Mouse (Mus musculus) left cerebral cortex, adult 9 months (tissue): Measurements from ENCODE around the gene Syde2.
A peak's percentile ranks its signal among the peaks of the same experiment; 100 is the strongest.

ENCODE experiments used
- DNase-seq, 2 experiments: peaks; one replicate each; pipeline ENCODE4 v3.0.0; 2022; ENCODE audit warnings: low spot score in 2 of 2

The Syde2 gene

DNA sequence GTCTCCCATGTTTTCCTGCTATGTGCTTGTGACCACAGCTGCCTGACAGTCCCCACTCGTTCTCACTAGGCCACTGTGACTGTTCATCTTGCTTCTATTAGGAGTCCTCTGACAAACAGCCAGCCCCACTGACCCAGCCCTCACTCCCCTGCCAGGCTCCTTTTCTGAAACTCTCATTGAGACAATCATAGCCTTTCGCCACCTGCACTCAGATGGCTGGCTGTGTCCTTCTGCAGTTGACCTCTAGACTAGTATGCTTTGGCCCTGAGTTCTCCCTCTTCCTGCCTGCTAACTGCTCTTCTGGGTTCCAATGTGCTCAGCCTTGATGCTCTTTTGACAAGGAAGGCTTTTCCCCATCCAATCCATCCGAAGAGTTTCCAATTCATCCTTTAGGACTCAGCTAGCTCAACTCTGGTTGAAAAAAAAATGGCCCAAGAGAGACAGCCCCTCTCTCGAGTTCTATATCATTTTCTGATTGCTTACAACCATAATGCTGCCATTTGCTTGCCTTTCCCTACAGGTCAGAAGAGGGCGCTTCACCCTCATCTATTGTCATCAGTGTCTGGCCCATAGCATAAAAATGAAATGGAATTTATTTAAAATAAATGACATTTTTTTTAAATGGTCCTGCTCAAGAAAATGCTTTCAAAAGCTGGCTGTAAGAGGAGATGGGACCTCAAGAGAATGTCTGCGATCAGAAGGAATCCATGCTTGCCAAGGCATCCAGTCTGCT, 65.6 kb downstream of the Syde2 start:
- DNase-seq: no peak

DNA sequence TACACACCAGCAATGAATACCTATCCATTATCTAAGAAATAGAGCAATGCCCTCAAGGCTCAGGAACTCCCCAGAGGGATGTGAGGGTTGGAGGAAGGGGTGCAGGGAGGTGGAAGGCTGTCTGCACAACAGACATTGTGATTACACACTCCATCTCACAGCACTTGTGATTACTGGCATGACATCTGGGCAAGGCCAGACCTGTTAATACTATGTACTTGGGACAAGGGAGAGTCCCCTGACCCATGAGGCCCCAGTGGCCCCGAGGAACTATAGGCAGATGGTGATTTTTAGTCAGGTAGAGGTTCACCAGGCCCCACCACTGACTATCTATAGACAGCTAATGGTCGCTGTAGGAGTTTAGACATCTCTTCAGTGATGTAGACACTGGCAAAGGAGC, 66.2 kb downstream of the Syde2 start:
- DNase-seq: no peak

GRCm38 (mm10) chr3:146057131-146057530, 69.5 kb downstream of the Syde2 start:
- no peak for DNase-seq

GRCm38 (mm10) chr3:146058263-146058662, 70.6 kb downstream of the Syde2 start:
- peak in 1 of 2 experiments; percentile 21 for DNase-seq

DNA sequence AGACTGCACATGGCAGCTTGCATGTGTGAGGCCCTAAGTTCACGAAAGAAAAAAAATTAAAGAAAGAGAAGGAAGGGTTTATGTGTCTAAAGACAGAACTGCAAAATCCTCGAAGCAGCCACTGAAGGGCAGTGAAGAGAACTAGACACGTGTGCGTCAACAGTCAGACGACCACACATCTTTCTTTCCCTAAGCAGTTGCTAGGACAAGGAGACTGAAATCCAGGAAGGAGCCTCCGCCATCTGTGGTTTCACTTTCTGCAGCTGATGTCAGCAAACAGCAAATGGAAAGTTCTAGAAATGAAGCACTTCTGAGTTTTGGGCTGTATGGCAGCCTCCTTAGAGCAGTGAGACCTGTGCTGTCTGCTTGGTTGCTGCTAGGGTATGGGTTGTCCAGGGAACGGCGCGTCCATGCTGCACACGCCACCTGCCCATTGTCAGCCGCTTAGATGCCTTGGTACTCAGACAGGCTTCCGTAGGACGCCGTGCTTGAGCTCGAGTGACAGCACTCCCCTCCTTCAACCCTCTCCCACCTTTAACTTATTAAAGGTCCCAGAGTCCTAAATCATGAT, 71.8 kb downstream of the Syde2 start:
- DNase-seq: no peak

DNA sequence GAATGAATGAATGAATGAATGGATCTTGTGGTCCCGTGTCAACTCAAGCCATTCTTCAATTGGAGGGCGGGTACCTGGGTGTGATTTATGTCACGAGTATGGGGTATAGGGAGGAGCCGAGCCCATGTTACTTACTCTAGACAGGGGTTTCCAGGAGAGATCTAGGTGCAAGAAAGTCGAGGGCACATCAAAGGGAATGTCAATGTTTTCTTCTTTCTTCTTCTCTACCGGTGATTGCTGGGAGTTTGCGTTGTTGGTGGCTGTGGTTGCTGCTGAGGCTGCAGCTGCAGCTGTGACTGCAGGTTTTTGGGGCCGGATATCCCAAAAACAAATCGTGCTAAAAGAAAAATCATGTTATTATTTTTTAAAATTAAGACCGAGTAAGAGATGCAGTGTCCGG, 75.5 kb downstream of the Syde2 start:
- DNase-seq: no peak

GRCm38 (mm10) chr3:146069276-146069675, 81.6 kb downstream of the Syde2 start:
- no peak for DNase-seq
